In the genomic region with DNA sequence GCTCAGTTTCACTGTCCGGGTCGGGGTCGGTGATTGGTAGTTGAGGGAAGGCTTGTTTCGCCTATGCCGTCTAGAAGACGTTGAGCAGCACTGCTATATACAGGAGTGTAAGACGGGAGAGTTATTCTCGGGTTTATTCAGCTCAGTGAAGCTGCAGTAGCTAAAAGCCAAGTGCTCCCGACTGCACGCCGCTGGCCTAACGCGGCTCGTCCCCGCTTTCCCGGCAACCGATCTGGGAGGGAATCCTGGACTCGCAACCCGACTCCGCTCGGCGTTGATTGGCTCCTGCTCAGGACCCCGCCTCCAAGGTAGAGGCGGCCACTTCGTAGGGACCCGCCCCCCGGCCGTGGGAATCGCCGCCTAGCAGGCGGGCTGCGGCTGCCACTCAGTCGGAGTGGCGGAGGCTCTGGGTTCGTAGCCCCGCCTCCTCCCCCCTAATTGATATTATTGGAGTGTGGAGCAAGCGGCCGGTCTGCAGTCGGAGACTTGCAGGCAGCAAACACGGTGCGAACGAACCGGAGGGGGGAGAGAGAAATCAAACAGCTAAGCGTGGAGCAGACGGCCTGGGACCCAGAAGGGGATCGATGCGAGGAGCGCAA, we compare ENCODE assay signal across 8 mouse cellular contexts. TPM values are rescaled to one million over a fixed set of nuclear protein-coding genes. Genes with fewer than 3 reads are reported as not detected.
DNase-seq lines count a peak whose midpoint lies in the region; ATAC-seq and TF ChIP-seq lines count a peak whose summit lies in the region.

Epha7 (plus strand) TSS at position 441 of the 599 bp plus-strand sequence.

- no peaks in the 10 kb centered on the region for H3K9me3 ChIP-seq in embryonic facial prominence, embryonic 13.5 days
- no peaks in the 10 kb centered on the region for H3K9me3 ChIP-seq in limb, embryonic 10.5 days (replicated peaks)
- H3K9me3 ChIP-seq in midbrain, embryonic 12.5 days: no peaks in the 10 kb centered on the region

- no peaks in the 10 kb centered on the region; the same call in 1 of the 2 replicates for H3K4me1 ChIP-seq in bone marrow, adult 2 months (ENCODE audit: control insufficient read depth, insufficient read depth, low read length)
- H3K4me1 ChIP-seq in embryonic facial prominence, embryonic 13.5 days: peaks cover 5% of the 10 kb centered on the region; the same call in 1 of the 2 replicates
- peaks cover 8% of the 10 kb centered on the region; the same call in 1 of the 2 replicates for H3K4me1 ChIP-seq in limb, embryonic 10.5 days
- no peaks in the 10 kb centered on the region for H3K4me1 ChIP-seq in midbrain, embryonic 12.5 days
- H3K4me1 ChIP-seq in small intestine, adult 2 months (ENCODE audit: control insufficient read depth, insufficient read depth, insufficient read length, low read length): peaks cover 12% of the 10 kb centered on the region

- DNase-seq in heart, adult 11 months: peak; percentile 100
- DNase-seq in kidney, adult 18-20 months: peak; percentile 94
- peak; percentile 97 for DNase-seq in limb, embryonic 10.5 days (ENCODE audit: low spot score)
- DNase-seq in adipocyte (ENCODE audit: low spot score): no peak

- under 1% methylated on average over 48 of the region's 48 CpGs for WGBS in bone marrow, adult 2 months
- WGBS in embryonic facial prominence, embryonic 13.5 days: under 1% methylated on average over 48 of the region's 48 CpGs
- WGBS in limb, embryonic 10.5 days: under 1% methylated on average over 48 of the region's 48 CpGs
- under 1% methylated on average over 48 of the region's 48 CpGs for whole genome bisulfite sequencing in midbrain, embryonic 12.5 days
- WGBS in small intestine, adult 2 months: 1% methylated on average over 48 of the region's 48 CpGs

- peak within 1 kb of the TSS; percentile 91 for H3K9ac ChIP-seq in embryonic facial prominence, embryonic 13.5 days
- peak within 1 kb of the TSS; percentile 84 for H3K9ac ChIP-seq in midbrain, embryonic 12.5 days (replicated peaks)

- no peak for TF ChIP-seq CTCF in bone marrow, adult 2 months (IDR thresholded peaks at IDR 0.05; ENCODE audit: control insufficient read depth, insufficient read depth, low read length)
- TF ChIP-seq CTCF in small intestine, adult 2 months (IDR thresholded peaks at IDR 0.05; ENCODE audit: extremely low read depth, insufficient read length, insufficient replicate concordance, low read depth, low read length): no peak

- peak within 1 kb of the TSS; percentile 80 for H3K4me2 ChIP-seq in embryonic facial prominence, embryonic 13.5 days
- peak within 1 kb of the TSS; percentile 73 for H3K4me2 ChIP-seq in midbrain, embryonic 12.5 days (replicated peaks)

- no peaks in the 10 kb centered on the region for H3K27me3 ChIP-seq in embryonic facial prominence, embryonic 13.5 days
- no peaks in the 10 kb centered on the region for H3K27me3 ChIP-seq in limb, embryonic 10.5 days (ENCODE audit: low read depth, poor library complexity, severe bottlenecking)
- H3K27me3 ChIP-seq in midbrain, embryonic 12.5 days: peaks cover 4% of the 10 kb centered on the region; the same call in 1 of the 2 replicates
- peaks cover 29% of the 10 kb centered on the region for H3K27me3 ChIP-seq in small intestine, adult 2 months (ENCODE audit: control insufficient read depth, insufficient read depth, low read length)

- peak; percentile 97 for ATAC-seq in embryonic facial prominence, embryonic 13.5 days (ENCODE audit: insufficient number of reproducible peaks, insufficient read depth, low FRiP score, low TSS enrichment, low read depth)
- ATAC-seq in midbrain, embryonic 12.5 days (ENCODE audit: low FRiP score, low read depth): peak; percentile 98

- no peak; the same call in 1 of the 2 replicates for TF ChIP-seq POLR2A in bone marrow, adult 2 months (IDR thresholded peaks at IDR 0.05; ENCODE audit: borderline replicate concordance, control insufficient read depth, low read depth, low read length)
- 0 out of 2 replicates have a peak, but pooled peaks have one; percentile 41 for TF ChIP-seq POLR2A in small intestine, adult 2 months (IDR thresholded peaks at IDR 0.05; ENCODE audit: low read depth, low read length)

- H3K27ac ChIP-seq in bone marrow, adult 2 months (ENCODE audit: control insufficient read depth, insufficient read depth, low read depth, low read length, poor library complexity): no peak within 1 kb of the TSS; the same call in 1 of the 2 replicates
- H3K27ac ChIP-seq in embryonic facial prominence, embryonic 13.5 days: peak within 1 kb of the TSS; percentile 94
- peak within 1 kb of the TSS; percentile 96 for H3K27ac ChIP-seq in limb, embryonic 10.5 days
- H3K27ac ChIP-seq in midbrain, embryonic 12.5 days (replicated peaks): peak within 1 kb of the TSS; percentile 95
- no peak within 1 kb of the TSS for H3K27ac ChIP-seq in small intestine, adult 2 months (ENCODE audit: insufficient read depth, low read depth, low read length)

- peak within 1 kb of the TSS; percentile 63 for H3K4me3 ChIP-seq in bone marrow, adult 2 months (replicated peaks; ENCODE audit: control insufficient read depth, low read depth, low read length)
- H3K4me3 ChIP-seq in embryonic facial prominence, embryonic 13.5 days: peak within 1 kb of the TSS; percentile 85
- peak within 1 kb of the TSS; percentile 87 for H3K4me3 ChIP-seq in limb, embryonic 10.5 days
- H3K4me3 ChIP-seq in midbrain, embryonic 12.5 days: peak within 1 kb of the TSS; percentile 84
- peak within 1 kb of the TSS; percentile 73 for H3K4me3 ChIP-seq in small intestine, adult 2 months (ENCODE audit: low read depth, low read length)

- H3K36me3 ChIP-seq in embryonic facial prominence, embryonic 13.5 days: no peaks in the 10 kb centered on the region
- no peaks in the 10 kb centered on the region for H3K36me3 ChIP-seq in limb, embryonic 10.5 days
- H3K36me3 ChIP-seq in midbrain, embryonic 12.5 days: no peaks in the 10 kb centered on the region
- no peaks in the 10 kb centered on the region for H3K36me3 ChIP-seq in small intestine, adult 2 months (ENCODE audit: control insufficient read depth, insufficient read depth, low read length)

RNA-seq across cellular contexts. Expression of gene Epha7, which starts in this region (rescaled TPM):
- polyA plus RNA-seq in bone marrow, adult 2 months (2011; ENCODE audit: insufficient read depth, insufficient read length, low replicate concordance, missing spikeins): 0.45 TPM in 1 of 2 replicates, not detected in the other
- polyA plus RNA-seq in embryonic facial prominence, embryonic 13.5 days (2015; fragmentation: Nextera tagmentation; extraction: Ambion mirVana): 51.5 and 61.1 TPM in 2 replicates
- 27.9 and 46.7 TPM in 2 replicates for polyA plus RNA-seq in limb, embryonic 10.5 days (2016; fragmentation: Nextera tagmentation; extraction: Ambion mirVana)
- 74.4 and 88.5 TPM in 2 replicates for polyA plus RNA-seq in midbrain, embryonic 12.5 days (2016; fragmentation: Nextera tagmentation; extraction: Ambion mirVana)
- polyA plus RNA-seq in small intestine, adult 2 months (2012; rRNA removed): 0.15 and 0.16 TPM in 2 replicates

Comparison
In these comparisons a context has a peak if more than half of its experiments do, and no peak if none do; other contexts are left out.
1. RNA of gene Epha7 (polyA plus RNA-seq): 74.4 to 88.5 TPM in midbrain, embryonic 12.5 days, 51.5 to 61.1 TPM in embryonic facial prominence, embryonic 13.5 days and 27.9 to 46.7 TPM in limb, embryonic 10.5 days; 0.45 TPM in bone marrow, adult 2 months and 0.15 to 0.16 TPM in small intestine, adult 2 months; every median in the first group is over 10 times any median in the second.
2. H3K27ac ChIP-seq: peak in embryonic facial prominence, embryonic 13.5 days (single experiment), limb, embryonic 10.5 days (single experiment) and midbrain, embryonic 12.5 days (single experiment); none in bone marrow, adult 2 months (single experiment) and small intestine, adult 2 months (single experiment).
3. Peak in every context shown above with its lines, with median percentiles within 50 percentile points of each other: H3K4me3 ChIP-seq.